Mouse (Mus musculus): ENCODE measurements at regions not wholly inside any gene's neighbourhood (a gene's known extent, or its start where the extent isn't known, plus 50 kb on each side); places are given as distances from the start of the nearest gene placed in this dataset.
A peak's percentile ranks its signal among the peaks of the same experiment; 100 is the strongest.

DNA sequence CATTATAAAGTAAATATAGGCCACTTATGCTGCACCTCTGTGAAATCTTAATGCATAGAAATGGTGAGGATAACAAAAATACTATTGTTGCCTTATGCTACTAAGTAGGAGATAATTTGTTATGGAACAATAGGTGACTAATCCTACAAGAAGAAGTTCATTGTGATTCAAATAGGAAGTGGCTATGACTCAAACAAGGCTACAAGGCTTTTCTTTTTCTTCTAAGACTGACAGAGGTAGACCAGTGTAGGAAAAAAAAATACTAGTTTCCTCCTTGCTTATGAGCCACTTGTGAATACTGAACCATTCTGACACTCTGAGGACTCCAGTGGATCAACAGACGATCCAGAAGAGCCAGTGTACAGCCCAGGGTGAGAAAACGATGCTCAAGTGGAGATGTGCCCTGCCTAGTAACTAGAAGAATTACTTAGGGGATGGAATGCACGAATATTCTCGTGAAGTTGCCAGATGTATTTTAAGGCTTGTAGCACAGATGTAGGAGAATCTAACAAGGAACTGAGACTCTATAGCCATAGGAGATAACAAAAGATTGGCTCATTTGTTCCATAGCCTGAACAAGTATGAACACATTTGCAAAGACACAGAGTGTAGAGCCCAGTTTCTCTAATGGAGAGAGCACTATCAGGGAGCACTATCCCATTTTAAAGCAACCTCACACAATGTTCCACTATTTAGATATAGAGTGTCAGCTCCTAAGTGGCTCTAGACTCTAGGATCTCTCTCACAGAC, 60.3 kb downstream of the Fzd1 start:
- no peak for DNase-seq
- intact Hi-C loops (cut with DNase I; ENCODE audit: low total_unique reads) = no loop called here

GRCm38 (mm10) chr5:4696701-4697100, 61.1 kb downstream of the Fzd1 start:
- intact Hi-C loops (cut with DNase I; ENCODE audit: low total_unique reads) = no loop called here
- no peak for DNase-seq

- no peak for DNase-seq
- intact Hi-C loops (cut with DNase I; ENCODE audit: low total_unique reads) = no loop called here
Observed at GRCm38 (mm10) chr5:4689130-4689529, 68.7 kb downstream of the Fzd1 start.

DNA sequence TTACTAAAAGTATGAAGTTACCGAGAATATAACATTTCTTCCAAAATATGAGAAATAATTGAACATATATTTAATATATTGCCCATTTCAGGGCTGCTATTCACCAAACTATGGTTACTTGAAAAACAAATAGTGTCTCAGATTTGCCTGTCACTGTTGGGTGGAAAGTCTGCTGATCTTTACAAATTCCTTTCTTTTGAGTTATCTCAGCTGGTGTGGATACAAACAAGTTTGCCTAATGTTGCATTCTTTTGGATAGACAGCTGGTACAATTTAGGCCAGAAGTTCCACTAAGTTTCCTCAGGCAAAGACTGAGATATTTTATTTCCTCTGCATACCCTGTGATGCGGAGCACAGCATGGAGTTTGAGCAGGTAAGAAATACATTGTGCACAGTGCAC, 82.5 kb downstream of the Fzd1 start:
- intact Hi-C loops (cut with DNase I; ENCODE audit: low total_unique reads) = no loop called here
- no peak for DNase-seq

DNA sequence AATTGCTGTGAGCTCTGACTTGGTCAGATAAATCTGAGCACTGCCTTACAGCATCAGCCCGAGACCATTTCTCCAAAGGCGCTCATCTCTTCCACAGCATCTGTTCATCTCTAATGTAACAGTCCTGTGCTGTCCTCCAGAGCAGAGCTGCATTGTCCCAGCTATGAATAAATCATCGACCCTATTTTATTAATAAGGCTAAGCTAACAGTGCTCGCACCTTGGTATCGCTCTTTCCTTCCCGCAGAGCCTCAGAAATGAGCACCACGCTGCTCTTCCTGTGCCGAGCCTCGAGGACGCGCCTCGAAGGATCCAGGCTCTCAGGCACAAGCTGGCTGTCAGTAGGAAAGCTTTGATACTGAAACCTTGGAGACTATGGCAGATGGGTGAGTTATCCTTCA, 91.5 kb downstream of the Fzd1 start:
- intact Hi-C loops (cut with DNase I; ENCODE audit: low total_unique reads) = no loop called here
- DNase-seq = no peak

GRCm38 (mm10) chr5:4665978-4666377, 91.9 kb downstream of the Fzd1 start:
- intact Hi-C loops (cut with DNase I; ENCODE audit: low total_unique reads) = no loop called here
- DNase-seq = no peak

DNA sequence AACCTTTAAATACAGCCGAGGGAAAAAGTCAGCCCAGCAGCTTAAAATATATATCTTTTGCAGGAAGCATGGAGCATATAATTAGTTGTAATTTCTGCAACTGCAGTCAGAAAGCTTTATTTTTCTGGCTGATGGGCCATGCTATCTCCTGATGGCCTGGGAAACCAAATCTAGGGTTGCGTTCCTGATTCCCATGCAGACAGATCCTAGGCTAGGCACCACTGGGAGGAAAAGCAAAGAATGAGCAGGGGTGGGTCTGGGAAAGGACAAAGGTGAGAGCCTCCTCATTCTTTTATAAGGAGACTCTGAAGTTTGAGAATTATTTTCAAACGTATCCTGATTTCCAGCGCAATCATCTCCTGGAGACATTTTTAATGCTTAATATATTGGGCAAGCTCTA, 92.9 kb downstream of the Fzd1 start:
- no peak for DNase-seq
- intact Hi-C loops (cut with DNase I; ENCODE audit: low total_unique reads) = no loop called here

GRCm38 (mm10) chr5:4664488-4664887, 93.3 kb downstream of the Fzd1 start:
- DNase-seq = no peak
- intact Hi-C loops (cut with DNase I; ENCODE audit: low total_unique reads) = no loop called here

DNA sequence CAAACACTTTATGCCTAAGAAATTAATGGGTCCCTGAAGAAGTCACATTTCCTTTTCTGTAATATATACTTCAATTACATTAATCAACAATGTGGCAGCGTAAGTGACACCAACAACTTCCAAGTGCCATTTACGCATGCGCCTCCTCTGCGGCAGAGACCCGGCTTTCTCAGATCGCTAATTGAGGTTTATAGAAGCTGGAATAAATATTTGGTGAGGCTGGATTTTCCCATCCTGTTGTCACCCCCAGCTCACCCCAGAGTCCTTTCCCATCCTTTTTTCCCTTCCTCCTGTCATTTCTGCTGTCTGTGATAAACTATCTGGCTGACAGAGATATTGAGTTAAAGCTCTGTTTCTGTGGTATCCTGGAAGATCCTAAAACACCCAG, 95.6 kb downstream of the Fzd1 start:
- intact Hi-C loops (cut with DNase I; ENCODE audit: low total_unique reads) = no loop called here
- no peak for DNase-seq

DNA sequence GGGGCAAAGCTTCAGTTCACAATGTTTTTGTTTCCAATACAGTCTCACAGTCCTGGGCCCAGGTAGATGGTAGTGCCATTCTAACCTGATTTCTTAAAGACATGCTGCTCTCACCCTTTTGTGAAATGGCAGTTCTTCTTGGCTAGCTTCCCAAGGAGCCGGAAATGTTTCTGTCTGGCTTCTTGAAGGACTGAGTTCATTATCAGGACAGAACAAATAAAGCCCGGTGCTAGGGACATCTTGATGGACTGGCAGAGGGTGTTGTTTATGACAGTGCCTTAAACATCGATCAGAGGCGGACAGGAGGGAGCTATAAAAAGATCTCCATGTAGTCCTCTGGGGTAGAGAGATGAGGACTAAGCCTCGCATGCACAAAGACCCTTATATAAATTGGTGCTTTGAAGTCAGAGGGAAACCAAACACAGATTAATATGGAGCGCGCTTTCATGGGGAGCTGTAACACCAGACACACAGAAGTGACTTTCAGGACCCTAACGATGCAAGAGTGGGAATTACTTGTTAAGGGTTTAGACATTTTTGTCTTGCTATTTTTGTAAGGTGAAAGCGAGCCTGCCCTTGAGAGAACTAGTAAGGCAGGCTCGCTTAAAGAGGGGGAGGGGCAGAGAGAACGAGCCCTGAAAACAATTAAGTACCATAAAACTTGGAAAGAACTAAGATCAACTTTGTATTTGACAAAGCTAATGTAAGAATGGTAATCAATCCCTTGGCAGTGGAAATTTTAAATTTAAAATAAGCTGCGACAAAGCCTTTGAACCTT, 96.2 kb downstream of the Fzd1 start:
- intact Hi-C loops (cut with DNase I; ENCODE audit: low total_unique reads) = no loop called here
- no peak for DNase-seq

DNA sequence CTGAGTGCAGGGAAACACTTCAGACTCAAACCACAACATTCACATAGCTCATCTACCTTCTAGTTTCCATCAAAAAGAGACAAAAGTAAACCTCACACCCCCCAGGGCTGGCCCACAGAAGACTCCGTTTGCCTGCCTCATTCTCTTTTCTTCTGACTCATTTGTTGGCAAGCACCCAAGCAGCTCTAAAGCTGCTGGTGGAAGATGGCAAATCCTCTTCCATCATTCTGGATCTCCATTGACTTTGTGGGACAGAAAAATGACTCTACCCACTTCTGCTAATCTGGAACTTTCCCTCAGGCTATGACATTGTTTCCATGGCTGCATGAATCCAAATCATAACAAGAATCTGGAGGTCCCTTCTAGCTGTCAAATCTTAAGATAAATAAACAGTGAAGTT, 99.9 kb downstream of the Fzd1 start:
- no peak for DNase-seq
- intact Hi-C loops (cut with DNase I; ENCODE audit: low total_unique reads) = no loop called here

DNA sequence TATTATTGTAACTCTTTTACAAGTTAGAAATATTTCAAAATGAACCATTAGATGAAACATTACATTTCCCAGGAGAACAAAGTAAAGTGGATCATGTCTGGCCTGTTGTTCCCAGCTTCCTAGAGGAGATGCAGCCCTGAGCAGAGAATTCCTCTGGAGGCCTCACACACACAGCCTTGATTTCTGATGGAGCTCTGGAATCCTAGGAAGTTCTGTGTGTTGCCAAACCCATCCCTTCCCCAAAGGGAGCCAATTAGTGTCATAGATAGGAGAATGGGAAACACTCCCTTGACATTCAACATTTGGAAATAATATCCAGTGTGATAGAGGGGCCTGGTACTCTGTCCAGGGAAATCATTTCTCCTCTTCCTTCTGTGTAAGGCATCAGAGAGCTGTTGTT, 103.6 kb downstream of the Fzd1 start:
- no peak for DNase-seq
- intact Hi-C loops (cut with DNase I; ENCODE audit: low total_unique reads) = no loop called here

GRCm38 (mm10) chr5:4651167-4651955, 106.5 kb downstream of the Fzd1 start:
- DNase-seq = peak; percentile 10
- intact Hi-C loops (cut with DNase I; ENCODE audit: low total_unique reads) = no loop called here

- intact Hi-C loops (cut with DNase I; ENCODE audit: low total_unique reads) = no loop called here
- DNase-seq = no peak
Observed at GRCm38 (mm10) chr5:4650709-4651108, 107.1 kb downstream of the Fzd1 start.

GRCm38 (mm10) chr5:4649858-4650556, 107.8 kb downstream of the Fzd1 start:
- intact Hi-C loops (cut with DNase I; ENCODE audit: low total_unique reads) = no loop called here
- no peak for DNase-seq

- DNase-seq = no peak
- intact Hi-C loops (cut with DNase I; ENCODE audit: low total_unique reads) = no loop called here
Observed at GRCm38 (mm10) chr5:4641041-4641440, 116.8 kb downstream of the Fzd1 start.

- intact Hi-C loops (cut with DNase I; ENCODE audit: low total_unique reads) = no loop called here
- DNase-seq = no peak
Observed at GRCm38 (mm10) chr5:4633763-4634162, 124.1 kb downstream of the Fzd1 start.

GRCm38 (mm10) chr5:4625206-4625605, 132.6 kb downstream of the Fzd1 start:
- intact Hi-C loops (cut with DNase I; ENCODE audit: low total_unique reads) = no loop called here
- DNase-seq = no peak

DNA sequence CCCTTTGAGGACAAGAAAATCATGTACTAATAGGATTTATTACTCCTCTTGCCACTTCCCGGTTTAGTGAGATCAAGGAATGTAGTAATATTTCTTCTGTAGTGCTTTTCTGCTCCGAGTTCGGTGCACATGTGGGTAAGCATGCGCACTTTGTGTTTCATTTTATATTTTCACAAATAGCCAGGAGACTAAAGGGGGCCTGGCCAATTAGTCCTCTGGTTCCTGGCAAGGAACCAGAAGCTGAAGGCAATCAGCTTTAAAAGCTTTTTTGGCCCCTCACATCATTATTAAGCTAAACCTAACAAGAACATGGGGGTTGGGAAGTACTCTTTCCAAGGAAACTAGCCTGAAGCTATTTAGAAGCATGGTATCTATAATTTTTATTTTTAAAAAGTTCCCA, 134.2 kb downstream of the Fzd1 start:
- no peak for DNase-seq
- intact Hi-C loops (cut with DNase I; ENCODE audit: low total_unique reads) = no loop called here
